Comparison of ENCODE assay signal across 10 mouse cellular contexts in the genomic region with DNA sequence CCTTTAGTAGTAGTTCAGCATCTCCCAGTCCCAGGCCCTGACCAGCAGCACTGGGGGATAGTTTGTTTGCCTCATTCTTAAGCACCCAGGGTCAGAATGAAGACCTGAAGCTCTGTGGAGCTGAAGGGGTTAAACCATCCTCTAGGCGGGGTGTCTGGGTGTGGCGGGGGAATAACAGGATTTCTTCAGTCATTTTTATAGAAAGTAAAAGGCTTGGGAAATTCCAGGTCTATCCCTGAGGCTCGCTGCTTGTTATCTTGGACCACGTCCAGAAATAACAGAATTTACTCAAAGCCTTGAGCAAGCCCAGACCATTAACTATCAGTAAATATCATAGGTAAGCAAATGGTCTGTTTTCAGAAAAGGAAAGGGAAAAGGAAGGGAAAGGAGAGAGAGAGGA. TPM values are rescaled to one million over a fixed set of nuclear protein-coding genes. Genes with fewer than 3 reads are reported as not detected.
DNase-seq lines count a peak whose midpoint lies in the region; ATAC-seq lines count a peak whose summit lies in the region.
"Had no signal": no experiment of that assay in that cellular context is flagged by ENCODE, and none has a peak within 500 bp of the region (broad histone marks: within the 10 kb centered on the region; RNA-seq: fewer than 3 reads in every experiment).

No protein-coding gene starts in this region.

- H3K36me3 ChIP-seq in intestine, embryonic 15.5 days: no peaks in the 10 kb centered on the region
- H3K36me3 ChIP-seq in intestine, embryonic 16.5 days (ENCODE audit: control insufficient read depth, insufficient read depth, low read length): no peaks in the 10 kb centered on the region
- no peaks in the 10 kb centered on the region for H3K36me3 ChIP-seq in midbrain, embryonic 14.5 days (ENCODE audit: control insufficient read depth, insufficient read depth, low read length)
- H3K36me3 ChIP-seq in midbrain, embryonic 10.5 days: no peaks in the 10 kb centered on the region
- no peaks in the 10 kb centered on the region for H3K36me3 ChIP-seq in heart, embryonic 12.5 days
- H3K36me3 ChIP-seq in stomach, embryonic 15.5 days: no peaks in the 10 kb centered on the region

- H3K9ac ChIP-seq in intestine, embryonic 15.5 days: no peak overlapping the region
- H3K9ac ChIP-seq in intestine, embryonic 16.5 days (ENCODE audit: low read depth, low read length): no peak overlapping the region
- H3K9ac ChIP-seq in midbrain, embryonic 14.5 days (replicated peaks; ENCODE audit: low read length): no peak overlapping the region
- H3K9ac ChIP-seq in heart, embryonic 12.5 days: no peak overlapping the region
- no peak overlapping the region for H3K9ac ChIP-seq in stomach, embryonic 15.5 days

- no peaks in the 10 kb centered on the region for H3K9me3 ChIP-seq in intestine, embryonic 15.5 days
- H3K9me3 ChIP-seq in intestine, embryonic 16.5 days (ENCODE audit: control insufficient read depth, low read length): no peaks in the 10 kb centered on the region
- H3K9me3 ChIP-seq in midbrain, embryonic 14.5 days (ENCODE audit: control insufficient read depth, low read length): no peaks in the 10 kb centered on the region
- no peaks in the 10 kb centered on the region for H3K9me3 ChIP-seq in midbrain, embryonic 10.5 days (replicated peaks)
- no peaks in the 10 kb centered on the region for H3K9me3 ChIP-seq in heart, embryonic 12.5 days (replicated peaks)
- H3K9me3 ChIP-seq in stomach, embryonic 15.5 days: no peaks in the 10 kb centered on the region

- H3K4me1 ChIP-seq in intestine, embryonic 15.5 days (replicated peaks): peaks cover 20% of the 10 kb centered on the region
- peaks cover 4% of the 10 kb centered on the region; the same call in 1 of the 2 replicates for H3K4me1 ChIP-seq in intestine, embryonic 16.5 days (ENCODE audit: control insufficient read depth, insufficient read depth, low read length)
- peaks cover 22% of the 10 kb centered on the region for H3K4me1 ChIP-seq in midbrain, embryonic 14.5 days (ENCODE audit: control insufficient read depth, insufficient read depth, low read length)
- H3K4me1 ChIP-seq in midbrain, embryonic 10.5 days: peaks cover 24% of the 10 kb centered on the region
- H3K4me1 ChIP-seq in heart, embryonic 12.5 days (replicated peaks): peaks cover 23% of the 10 kb centered on the region
- H3K4me1 ChIP-seq in stomach, embryonic 15.5 days: peaks cover 16% of the 10 kb centered on the region

- peak; percentile 15 for DNase-seq in midbrain, embryonic 14.5 days
- DNase-seq in midbrain, embryonic 10.5 days (ENCODE audit: low spot score): no peak
- DNase-seq in natural killer cell, adult 2 months (ENCODE audit: low spot score in 2 of 2): no peak
- DNase-seq in layer of hippocampus, postnatal 36 days: no peak
- DNase-seq: lung, postnatal 10 days had no signal

- no peaks in the 10 kb centered on the region for H3K27me3 ChIP-seq in intestine, embryonic 15.5 days (replicated peaks)
- no peaks in the 10 kb centered on the region for H3K27me3 ChIP-seq in intestine, embryonic 16.5 days (replicated peaks; ENCODE audit: control insufficient read depth, insufficient read depth, low read length)
- H3K27me3 ChIP-seq in midbrain, embryonic 14.5 days (ENCODE audit: control insufficient read depth, insufficient read depth, low read length): no peaks in the 10 kb centered on the region
- H3K27me3 ChIP-seq in midbrain, embryonic 10.5 days (ENCODE audit: low read depth, poor library complexity, severe bottlenecking): no peaks in the 10 kb centered on the region
- H3K27me3 ChIP-seq in heart, embryonic 12.5 days (replicated peaks): no peaks in the 10 kb centered on the region
- H3K27me3 ChIP-seq in stomach, embryonic 15.5 days (replicated peaks): no peaks in the 10 kb centered on the region

- WGBS in intestine, embryonic 15.5 days: 26% methylated on average over 4 of the region's 4 CpGs
- 34% methylated on average over 4 of the region's 4 CpGs for WGBS in intestine, embryonic 16.5 days
- 70% methylated on average over 4 of the region's 4 CpGs for WGBS in midbrain, embryonic 14.5 days
- WGBS in midbrain, embryonic 10.5 days: 85% methylated on average over 4 of the region's 4 CpGs
- WGBS in heart, embryonic 12.5 days: 27% methylated on average over 4 of the region's 4 CpGs
- WGBS in stomach, embryonic 15.5 days: 23% methylated on average over 4 of the region's 4 CpGs

- H3K27ac ChIP-seq in intestine, embryonic 15.5 days: 0 out of 2 replicates have a peak overlapping the region, but pooled peaks have one; percentile 15
- H3K27ac ChIP-seq in intestine, embryonic 16.5 days (ENCODE audit: low read length): no peak overlapping the region
- no peak overlapping the region for H3K27ac ChIP-seq in midbrain, embryonic 14.5 days (replicated peaks; ENCODE audit: low read depth, low read length)
- H3K27ac ChIP-seq in midbrain, embryonic 10.5 days (replicated peaks): no peak overlapping the region
- H3K27ac ChIP-seq in heart, embryonic 12.5 days (ENCODE audit: poor library complexity, severe bottlenecking): peak overlapping the region; percentile 90
- peak overlapping the region; percentile 5; the same call in 1 of the 2 replicates for H3K27ac ChIP-seq in stomach, embryonic 15.5 days

- no peak overlapping the region for H3K4me3 ChIP-seq in intestine, embryonic 15.5 days (replicated peaks)
- H3K4me3 ChIP-seq in intestine, embryonic 16.5 days (ENCODE audit: low read length): no peak overlapping the region
- H3K4me3 ChIP-seq in midbrain, embryonic 14.5 days (replicated peaks; ENCODE audit: low read depth, low read length): no peak overlapping the region
- no peak overlapping the region for H3K4me3 ChIP-seq in midbrain, embryonic 10.5 days
- no peak overlapping the region for H3K4me3 ChIP-seq in heart, embryonic 12.5 days
- H3K4me3 ChIP-seq in stomach, embryonic 15.5 days (replicated peaks): no peak overlapping the region

- ATAC-seq in intestine, embryonic 15.5 days: no peak
- no peak for ATAC-seq in intestine, embryonic 16.5 days
- no peak for ATAC-seq in midbrain, embryonic 14.5 days (ENCODE audit: low FRiP score, low TSS enrichment)
- peak; percentile 73; the same call in 1 of the 2 replicates for ATAC-seq in heart, embryonic 12.5 days (ENCODE audit: insufficient number of reproducible peaks, low FRiP score)
- ATAC-seq in stomach, embryonic 15.5 days (ENCODE audit: insufficient read depth, low FRiP score, low read depth): no peak

- no peak overlapping the region for H3K4me2 ChIP-seq in intestine, embryonic 15.5 days (replicated peaks)
- no peak overlapping the region for H3K4me2 ChIP-seq in intestine, embryonic 16.5 days (ENCODE audit: low read depth, low read length)
- H3K4me2 ChIP-seq in midbrain, embryonic 14.5 days (ENCODE audit: low read length): no peak overlapping the region
- H3K4me2 ChIP-seq in heart, embryonic 12.5 days: no peak overlapping the region
- H3K4me2 ChIP-seq in stomach, embryonic 15.5 days: no peak overlapping the region

RNA-seq across cellular contexts. Expression of a gene that starts 39.3 kb away (rescaled TPM):
- polyA plus RNA-seq in intestine, embryonic 15.5 days (2015; fragmentation: Nextera tagmentation; extraction: Ambion mirVana): 0.21 and 0.25 TPM in 2 replicates
- polyA plus RNA-seq in intestine, embryonic 16.5 days (2015; fragmentation: Nextera tagmentation; extraction: Ambion mirVana): 0.16 and 0.21 TPM in 2 replicates
- polyA plus RNA-seq in midbrain, embryonic 14.5 days (2014; fragmentation: Nextera tagmentation; extraction: Ambion mirVana): 5.3 and 7.5 TPM in 2 replicates
- 1.2 and 2.9 TPM in 2 replicates for polyA plus RNA-seq in midbrain, embryonic 10.5 days (2016; fragmentation: Nextera tagmentation; extraction: Ambion mirVana)
- 0.15 and 0.36 TPM in 2 replicates for polyA plus RNA-seq in heart, embryonic 12.5 days (2016; fragmentation: Nextera tagmentation; extraction: Ambion mirVana)
- 0.24 and 0.37 TPM in 2 replicates for polyA plus RNA-seq in stomach, embryonic 15.5 days (2015; fragmentation: Nextera tagmentation; extraction: Ambion mirVana)
- total RNA-seq in layer of hippocampus, postnatal 36 days (2021): 1 to 10 TPM; 3.3 to 3.5 TPM
- total RNA-seq: monocyte, adult 5-6 weeks had no signal

Comparison
In these comparisons a context has a peak if more than half of its experiments do, and no peak if none do; other contexts are left out.
1. H3K27ac ChIP-seq: peak in intestine, embryonic 15.5 days (single experiment), heart, embryonic 12.5 days (single experiment) and stomach, embryonic 15.5 days (single experiment); none in intestine, embryonic 16.5 days (single experiment), midbrain, embryonic 14.5 days (single experiment) and midbrain, embryonic 10.5 days (single experiment).